Mouse (Mus musculus): ENCODE data around the gene Ak2. TPM values are rescaled to one million over a fixed set of nuclear protein-coding genes. Genes with fewer than 3 reads are reported as not detected.
A peak's percentile ranks its signal among the peaks of the same experiment; 100 is the strongest.

Ak2 gene
- total RNA-seq, 2 experiments from 2014 or later = 30.5 to 30.7 TPM

DNA sequence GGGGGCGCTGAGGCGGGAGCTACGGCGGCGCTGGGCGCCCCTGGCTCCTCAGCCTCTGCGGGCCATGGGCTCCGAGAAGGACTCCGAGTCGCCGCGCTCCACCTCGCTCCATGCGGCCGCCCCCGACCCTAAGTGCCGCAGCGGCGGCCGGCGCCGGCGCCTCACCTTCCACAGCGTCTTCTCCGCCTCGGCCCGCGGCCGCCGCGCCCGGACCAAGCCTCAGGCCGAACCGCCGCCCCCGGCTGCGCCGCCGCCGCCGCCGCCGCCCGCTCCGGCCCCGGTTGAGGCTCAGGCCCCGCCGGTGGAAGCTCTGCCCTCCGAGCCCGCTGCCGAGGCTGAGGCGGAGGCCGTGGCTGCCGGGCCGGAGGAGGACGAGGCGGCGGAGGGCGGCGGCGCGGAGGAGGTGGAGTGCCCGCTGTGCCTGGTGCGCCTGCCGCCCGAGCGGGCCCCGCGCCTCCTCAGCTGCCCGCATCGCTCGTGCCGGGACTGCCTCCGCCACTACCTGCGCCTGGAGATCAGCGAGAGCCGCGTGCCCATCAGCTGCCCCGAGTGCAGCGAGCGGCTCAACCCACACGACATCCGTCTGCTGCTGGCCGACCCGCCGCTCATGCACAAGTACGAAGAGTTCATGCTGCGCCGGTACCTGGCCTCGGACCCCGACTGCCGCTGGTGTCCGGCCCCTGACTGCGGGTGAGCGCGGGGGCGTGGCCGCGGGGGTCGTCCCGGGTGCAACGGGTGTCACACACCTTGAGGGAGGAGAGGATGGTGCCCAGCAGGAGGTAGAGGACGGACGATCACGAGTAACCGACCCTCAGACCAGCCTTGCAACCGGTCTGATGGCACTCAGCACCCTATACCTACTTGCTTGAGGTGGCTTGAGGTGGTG lies 66.7 kb downstream of the Ak2 start, which contains the start of gene Rnf19b:
Rnf19b (plus strand) TSS at position 65 of the 886 bp plus-strand sequence.
- intact Hi-C loops (cut with DNase I) = no loop called here
- peak in 1 of 2 experiments; percentile 65 for DNase-seq (ENCODE audit: extremely low spot score in 1 of 2, low spot score in 2 of 2)

DNA sequence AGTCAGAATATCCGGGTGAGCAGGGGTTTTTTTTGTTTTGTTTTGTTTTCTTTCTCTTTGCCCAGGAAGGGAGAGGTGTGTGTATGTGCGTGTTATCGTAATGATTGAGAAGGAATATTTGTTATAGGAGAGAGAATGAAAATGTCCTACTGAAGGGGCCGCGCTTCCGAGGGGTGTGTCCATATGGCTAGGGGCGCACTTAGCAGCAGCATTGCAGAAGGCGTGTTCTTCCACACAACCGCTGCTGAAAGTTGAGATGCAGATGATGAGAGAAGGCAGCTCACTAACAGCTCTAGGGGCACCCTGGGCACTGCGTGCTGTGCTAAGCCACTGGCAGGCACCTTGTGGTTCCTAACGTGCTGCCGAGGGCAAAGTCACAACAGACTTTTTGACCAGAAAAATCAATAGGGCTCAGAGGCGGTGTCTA lies 67.4 kb downstream of the Ak2 start:
- intact Hi-C loops (cut with DNase I) = no loop called here
- DNase-seq (ENCODE audit: extremely low spot score in 1 of 2, low spot score in 2 of 2) = no peak

DNA sequence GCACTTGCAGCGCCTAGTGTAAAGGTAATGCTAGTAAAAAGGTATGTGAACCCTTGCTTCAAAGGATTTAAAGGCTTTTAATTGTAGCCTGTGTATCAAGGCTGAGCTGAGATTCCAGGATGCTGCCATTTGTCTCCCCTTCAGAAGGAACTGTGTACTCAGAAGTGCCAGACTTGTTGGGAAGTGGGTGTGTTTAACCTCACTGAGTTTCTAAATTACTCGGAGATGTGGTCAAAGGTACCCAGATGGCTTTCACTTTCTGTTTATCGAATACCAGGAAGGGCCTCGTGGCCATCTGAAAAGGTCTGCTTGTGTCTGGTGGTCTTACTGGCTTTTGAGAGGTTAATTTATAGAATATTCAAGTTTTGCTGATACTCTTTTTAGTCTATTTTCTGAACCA lies 68.2 kb downstream of the Ak2 start:
- intact Hi-C loops (cut with DNase I) = no loop called here
- DNase-seq (ENCODE audit: extremely low spot score in 1 of 2, low spot score in 2 of 2) = no peak

Other genes with a start within 250 kb of the Ak2 start
- under 1 TPM; 0.45 to 0.47 TPM for gene A3galt2, start 236.6 kb upstream of the Ak2 start, total RNA-seq (2021)
- 10 to 100 TPM; 43.4 to 45.5 TPM for gene Zfp362, start 185.9 kb upstream of the Ak2 start, total RNA-seq (2021)
- gene Trim62, start 108.4 kb upstream of the Ak2 start, total RNA-seq (2021) = 10 to 100 TPM; 30.2 to 31.2 TPM
- gene Azin2, start 29.5 kb upstream of the Ak2 start, total RNA-seq (2021) = 10 to 100 TPM; 30.3 to 36.3 TPM
- 10 to 100 TPM; 71.6 to 85.4 TPM for gene Rnf19b, start 66.3 kb downstream of the Ak2 start, total RNA-seq (2021)
- gene Tmem54, start 113.6 kb downstream of the Ak2 start, total RNA-seq (2021) = not detected
- 100 to 1,000 TPM; 441 to 451 TPM for gene Hpca, start 130.1 kb downstream of the Ak2 start, total RNA-seq (2021)
- 10 to 100 TPM; 41.8 to 44.6 TPM for gene Fndc5, start 145.0 kb downstream of the Ak2 start, total RNA-seq (2021)
- gene S100pbp, start 197.8 kb downstream of the Ak2 start, total RNA-seq (2021) = 10 to 100 TPM; 40.1 to 45.7 TPM
- gene Yars, start 197.8 kb downstream of the Ak2 start, total RNA-seq (2021) = 100 to 1,000 TPM; 103 to 105 TPM

Data from left cerebral cortex, postnatal 10 days (tissue).